Mouse (Mus musculus) G1E (cell line): ENCODE measurements around the gene Mb.

Experiments
- CTCF ChIP-seq: IDR thresholded peaks from 2 replicates; pipeline ENCODE4 v1.5.1; 2012; ENCODE audit warnings: low read depth, low read length, inconsistent platforms, mixed read lengths
- GATA1 ChIP-seq: IDR thresholded peaks from 2 replicates; pipeline ENCODE4 v1.6.1; 2012; ENCODE audit warnings: borderline replicate concordance, low read length, inconsistent platforms, mixed read lengths
- POLR2AphosphoS5 ChIP-seq: IDR thresholded peaks from 2 replicates; pipeline ENCODE4 v1.6.1; 2012; ENCODE audit warnings: low read depth, low read length, inconsistent platforms; ENCODE audit not compliant: insufficient replicate concordance
- TAL1 ChIP-seq: conservative IDR thresholded peaks from 2 replicates; pipeline ENCODE4 v1.6.1; 2012; ENCODE audit warnings: low read depth, low read length, inconsistent platforms, mixed read lengths

GRCm38 (mm10) chr15:76973855-76974651, 76.4 kb downstream of the Mb start:
- TF ChIP-seq CTCF (peak; percentile 23; the same call in 1 of the 2 replicates), TAL1 (no peak), POLR2AphosphoS5 (no peak), GATA1 (no peak)
